Mouse (Mus musculus) adrenal gland, adult 2 months (tissue): ENCODE results near the gene Uimc1. TPM values are rescaled to one million over a fixed set of nuclear protein-coding genes. Genes with fewer than 3 reads are reported as not detected.

Source experiments
- DNase-seq: peaks from one replicate; pipeline ENCODE4 v3.0.0; 2021
- polyA plus RNA-seq: library from polyadenylated mRNA; depleted of rRNA; stranded (reverse); fragments of >200 nt; gene quantifications from 2 replicates; pipeline ENCODE4 v1.2.3, GENCODE M21; 2012
- total RNA-seq, 2 experiments: library from RNA; stranded (reverse); gene quantifications; 2 replicates each; pipeline ENCODE4 v1.2.3; 2021

Uimc1 gene
- total and polyA plus RNA-seq, 3 experiments: 0.84 to 27.0 (median 24.3) TPM

DNA sequence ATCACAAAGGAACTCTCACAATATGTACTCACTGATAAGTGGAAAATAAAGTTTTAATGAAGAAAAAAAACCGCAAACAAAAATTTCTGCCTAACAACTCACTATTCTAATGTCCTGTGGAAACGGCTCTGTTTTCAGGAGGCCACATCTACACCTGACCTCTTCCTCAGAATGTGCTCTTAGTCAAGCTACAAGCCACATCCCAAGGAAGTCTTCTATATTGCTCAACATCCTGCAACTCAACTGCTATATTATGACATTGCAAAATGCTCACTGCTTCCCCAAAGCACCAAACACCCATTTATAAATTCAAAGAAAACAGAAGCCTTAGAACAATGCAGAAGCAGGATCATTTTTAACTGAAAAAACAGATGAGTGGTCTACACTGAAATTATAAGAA, 60.1 kb downstream of the Uimc1 start:
- DNase-seq: no peak

DNA sequence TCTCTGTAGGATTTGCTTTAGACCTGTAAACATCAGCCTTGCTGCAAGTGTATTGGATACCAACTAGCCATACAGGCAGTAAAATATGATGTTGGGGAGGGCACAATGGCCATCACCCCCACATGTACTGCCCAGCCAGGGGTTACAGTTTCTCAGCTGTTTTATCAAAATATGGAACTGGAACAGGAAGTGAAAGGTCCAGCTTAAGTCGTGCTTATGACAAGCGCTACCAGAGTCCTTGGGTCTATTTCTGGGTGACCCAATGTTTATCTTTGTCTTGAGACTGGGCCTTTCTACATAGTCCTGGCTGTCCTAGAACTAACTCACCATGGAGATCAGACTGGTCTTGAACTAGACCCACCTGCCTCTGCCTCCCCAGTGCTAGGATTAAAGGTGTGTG, 75.9 kb downstream of the Uimc1 start:
- DNase-seq: no peak

DNA sequence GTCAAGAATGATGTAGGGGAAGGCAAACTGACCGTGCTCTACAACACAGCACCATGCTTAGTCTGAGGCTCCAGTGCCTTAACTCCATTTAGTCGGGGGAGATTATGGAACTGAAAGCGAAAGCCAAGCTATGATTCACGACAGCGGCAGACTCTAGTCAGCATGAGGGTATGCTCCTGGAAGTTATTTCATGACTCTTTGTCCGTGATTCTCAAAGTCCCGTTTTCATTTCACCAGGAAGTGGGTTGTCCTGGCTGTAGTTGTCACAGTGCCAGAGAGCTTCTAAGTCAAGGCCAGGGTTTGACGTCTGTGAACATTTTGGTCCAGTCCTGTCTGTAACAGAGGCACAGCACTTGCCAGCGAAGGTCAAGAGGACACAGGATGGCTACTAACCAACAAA, 77.4 kb downstream of the Uimc1 start:
- peak; percentile 70 for DNase-seq

DNA sequence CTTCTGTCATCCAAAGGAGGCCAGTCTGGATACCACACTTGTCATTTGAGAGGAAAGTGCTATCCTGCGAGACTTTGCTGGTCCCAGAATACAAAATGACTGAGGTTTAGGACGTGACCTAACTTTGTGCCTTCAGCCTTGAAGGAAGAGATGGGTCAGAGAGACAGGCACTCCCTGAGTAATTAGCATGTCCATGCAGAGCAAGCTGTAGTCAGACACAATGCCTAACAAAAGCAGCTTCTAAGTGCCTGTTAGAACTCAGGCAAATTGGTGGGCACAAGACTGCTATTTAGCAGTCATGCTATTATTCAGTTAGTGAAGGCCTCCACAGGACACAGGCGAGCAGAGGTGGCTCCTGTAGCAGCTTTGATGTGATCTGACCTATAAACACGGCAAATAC, 77.8 kb downstream of the Uimc1 start:
- DNase-seq: peak; percentile 15

DNA sequence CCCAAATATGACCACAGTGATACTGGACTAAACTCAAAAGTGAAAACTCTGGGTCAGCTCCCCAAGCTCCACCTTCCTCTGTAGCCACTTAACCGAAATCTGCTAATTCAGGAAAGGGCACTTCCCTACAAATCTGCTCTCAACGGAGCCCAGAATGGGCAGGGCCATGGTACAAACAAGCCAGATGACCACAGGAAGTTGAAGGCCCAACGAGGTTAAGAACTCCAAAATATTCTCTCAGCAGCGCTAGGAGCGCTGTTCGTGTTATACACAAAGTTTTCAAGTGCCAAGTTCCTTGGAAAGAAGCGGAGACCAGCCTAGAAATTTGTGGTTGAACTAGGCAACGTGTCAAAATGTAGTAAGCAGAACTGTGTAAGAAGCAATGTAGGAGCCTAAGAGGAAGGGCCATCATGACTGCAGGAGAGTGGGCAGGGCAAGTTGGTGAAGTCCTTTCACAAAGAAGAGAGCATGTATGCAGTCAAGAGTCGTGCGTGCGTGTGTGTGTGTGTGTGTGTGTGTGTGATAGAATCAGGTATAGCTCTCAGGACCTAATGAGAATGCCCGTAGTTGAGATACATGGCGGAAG, 78.8 kb downstream of the Uimc1 start, which contains the start of gene Hk3:
Gene Hk3, minus strand, starts transcription at position 192 of the 586 bp plus-strand sequence.
- DNase-seq: no peak

DNA sequence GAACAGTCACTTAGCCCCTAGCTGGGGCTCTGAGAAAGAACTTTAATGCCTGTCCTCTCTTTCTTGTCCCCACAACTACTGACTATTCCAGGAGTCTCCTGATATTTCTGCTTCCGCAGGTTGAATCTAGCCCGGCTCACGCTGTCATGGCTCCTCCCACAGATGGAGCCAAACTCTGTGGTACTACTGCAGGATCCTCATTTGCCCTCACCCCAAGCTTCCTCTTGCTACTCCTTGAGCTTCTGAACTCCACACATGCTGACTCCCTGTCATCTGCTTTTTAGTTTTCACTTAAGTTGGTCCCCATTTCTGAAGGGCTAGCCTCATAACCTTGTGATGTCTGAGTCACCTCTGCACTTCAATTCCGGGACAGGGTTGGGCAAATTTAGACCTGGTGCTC, 80.0 kb downstream of the Uimc1 start:
- DNase-seq: no peak

DNA sequence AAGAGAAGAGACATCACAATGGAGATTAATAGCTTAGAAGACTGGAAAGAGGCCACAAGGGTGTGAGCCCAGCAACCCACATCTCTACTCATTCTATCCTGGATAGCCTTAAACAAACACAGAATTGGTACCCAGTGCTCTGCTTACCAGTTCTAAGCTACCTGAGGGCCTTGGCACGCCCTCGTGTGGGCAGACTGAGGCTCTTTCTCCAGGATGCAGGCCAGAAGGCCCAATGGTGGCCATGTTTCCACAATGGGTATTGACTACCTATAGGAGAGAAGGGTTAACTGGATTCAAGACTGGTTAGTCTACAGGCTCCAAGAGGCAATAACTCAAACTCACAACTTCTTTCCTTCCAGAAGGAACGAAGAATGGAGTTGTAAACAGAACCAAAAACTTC, 80.9 kb downstream of the Uimc1 start:
- no peak for DNase-seq

DNA sequence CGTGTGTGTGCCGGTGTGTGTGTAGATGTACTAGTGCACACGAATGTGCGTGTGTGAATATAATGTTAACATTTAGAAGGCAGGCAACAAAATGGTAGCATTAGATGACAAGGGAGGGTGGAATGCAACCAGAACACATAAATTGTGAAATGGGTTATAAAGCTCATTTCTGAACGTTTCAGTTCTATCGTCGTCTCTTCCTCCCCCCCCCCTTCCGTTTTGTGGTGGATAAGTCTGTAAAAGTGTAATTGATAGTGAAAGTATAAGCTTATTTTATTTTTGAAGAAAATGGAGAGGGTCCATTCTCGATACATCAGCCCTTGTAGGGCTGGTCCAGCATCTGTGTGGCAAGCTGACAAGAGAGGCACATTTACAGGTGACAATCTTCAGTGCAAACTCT, 81.4 kb downstream of the Uimc1 start:
- no peak for DNase-seq

DNA sequence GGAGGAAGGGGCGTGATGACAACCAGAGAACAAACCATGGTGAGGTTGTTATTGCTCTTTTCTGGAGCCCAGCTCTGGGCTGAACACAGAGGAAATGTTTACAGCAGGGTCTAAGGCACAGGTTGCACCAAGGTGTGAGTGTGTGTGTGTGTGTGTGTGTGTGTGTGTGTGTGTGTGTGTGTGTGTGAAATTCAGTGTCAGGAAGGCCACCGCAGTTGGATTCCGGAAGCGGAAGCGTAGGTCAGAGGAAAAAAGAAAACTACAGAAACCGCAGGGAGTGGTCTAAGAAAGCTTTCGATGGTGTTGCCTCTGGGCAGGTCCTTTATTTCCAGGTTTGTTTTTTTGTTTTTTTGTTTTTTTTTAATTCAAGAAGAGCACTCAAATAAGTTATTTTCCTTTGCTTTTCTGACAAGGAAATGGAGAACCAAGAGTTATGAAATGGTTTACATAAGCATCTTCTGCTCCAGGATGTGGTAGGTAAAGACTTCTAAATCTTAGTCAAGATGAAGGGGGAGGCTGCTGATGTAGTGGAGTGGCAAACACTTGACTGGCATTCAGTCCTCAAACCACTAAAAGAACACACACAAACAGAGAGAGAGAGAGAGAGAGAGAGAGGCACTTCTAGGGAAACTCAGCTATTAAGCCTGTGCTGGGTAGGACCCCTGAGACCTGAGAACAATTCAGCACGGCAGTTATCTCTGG, 82.1 kb downstream of the Uimc1 start:
- DNase-seq: no peak

DNA sequence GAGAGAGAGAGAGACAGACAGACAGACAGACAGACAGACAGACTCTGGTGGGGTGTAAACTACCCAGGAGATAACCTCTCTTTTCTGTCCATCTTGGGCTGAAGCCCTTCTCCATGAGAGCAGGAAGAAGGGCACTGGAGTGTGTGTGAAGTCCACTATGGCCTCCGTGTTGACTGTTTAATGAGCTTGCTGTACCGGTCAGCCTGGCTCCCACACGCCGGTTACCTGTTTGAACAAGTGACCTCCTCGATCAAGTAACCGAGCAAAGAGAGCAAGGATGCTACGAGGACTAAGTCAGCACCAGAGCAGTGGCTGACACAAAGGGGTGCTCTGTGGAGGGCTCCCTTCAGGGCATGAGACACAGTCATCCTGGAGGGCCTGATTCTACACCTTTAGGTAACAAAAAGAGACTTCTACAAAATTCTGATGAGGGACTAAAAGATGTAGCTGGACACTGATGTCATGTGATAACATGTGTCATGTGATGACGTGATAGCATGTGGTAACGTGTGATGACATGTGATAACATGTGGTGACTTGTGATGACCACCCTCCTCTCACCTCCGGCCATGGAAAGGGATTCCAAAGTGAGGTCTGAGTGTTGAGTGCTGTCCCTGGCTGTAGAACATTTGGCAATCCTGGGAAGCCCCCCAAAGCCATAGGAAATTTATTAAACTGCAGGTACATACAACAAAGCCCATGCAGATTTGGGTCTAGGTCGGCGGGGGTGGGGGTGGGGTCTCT, 82.8 kb downstream of the Uimc1 start:
- no peak for DNase-seq

DNA sequence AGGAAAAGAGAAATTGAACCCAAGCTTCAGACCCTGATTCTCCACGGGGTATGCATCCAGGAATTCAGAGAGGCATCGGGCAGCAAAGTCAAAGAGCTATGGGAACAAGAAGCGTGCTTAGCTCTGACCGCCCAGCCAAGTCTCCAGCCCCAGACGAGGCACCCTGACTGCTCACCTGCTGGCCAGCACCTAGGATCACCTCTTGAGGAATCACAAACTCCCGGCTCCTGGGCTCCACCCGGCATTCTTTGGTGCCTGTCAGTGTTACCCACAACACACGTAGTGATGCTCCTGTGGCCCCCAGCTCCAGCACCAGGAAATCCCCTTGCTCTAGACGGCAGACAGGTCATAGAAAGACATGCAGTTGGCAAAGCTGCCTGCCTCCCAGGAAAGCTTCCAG, 85.6 kb downstream of the Uimc1 start:
- no peak for DNase-seq

DNA sequence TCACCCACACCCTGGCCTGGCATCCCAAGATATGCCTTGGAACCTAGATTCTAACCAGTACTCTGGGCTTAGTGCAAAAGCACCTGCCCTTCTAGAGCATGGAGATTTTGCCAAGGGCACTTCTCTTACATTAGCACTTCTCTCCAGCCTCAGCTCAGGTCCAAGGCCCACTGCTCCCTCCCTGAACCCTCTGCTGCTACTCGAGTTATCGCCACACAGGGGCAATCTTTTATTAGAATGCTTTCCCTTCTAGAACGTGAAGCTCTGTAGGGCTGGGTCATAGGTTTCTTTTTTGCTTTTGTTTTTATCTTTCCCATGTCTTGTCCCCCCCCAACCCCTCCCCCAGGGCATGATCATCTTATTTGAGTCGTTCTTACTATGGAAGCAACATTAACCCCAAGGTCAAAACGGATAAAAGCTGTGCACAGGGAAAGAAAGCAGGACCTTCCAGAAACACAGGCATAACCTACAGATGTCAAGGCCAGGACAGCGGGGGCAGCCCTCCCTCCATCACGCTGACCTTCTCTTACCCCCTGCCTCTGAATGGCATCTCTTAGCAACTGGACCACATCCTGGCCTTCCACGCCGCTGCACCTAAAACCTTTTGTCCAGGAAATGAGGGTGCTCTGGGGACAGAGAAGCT, 86.3 kb downstream of the Uimc1 start:
- no peak for DNase-seq

DNA sequence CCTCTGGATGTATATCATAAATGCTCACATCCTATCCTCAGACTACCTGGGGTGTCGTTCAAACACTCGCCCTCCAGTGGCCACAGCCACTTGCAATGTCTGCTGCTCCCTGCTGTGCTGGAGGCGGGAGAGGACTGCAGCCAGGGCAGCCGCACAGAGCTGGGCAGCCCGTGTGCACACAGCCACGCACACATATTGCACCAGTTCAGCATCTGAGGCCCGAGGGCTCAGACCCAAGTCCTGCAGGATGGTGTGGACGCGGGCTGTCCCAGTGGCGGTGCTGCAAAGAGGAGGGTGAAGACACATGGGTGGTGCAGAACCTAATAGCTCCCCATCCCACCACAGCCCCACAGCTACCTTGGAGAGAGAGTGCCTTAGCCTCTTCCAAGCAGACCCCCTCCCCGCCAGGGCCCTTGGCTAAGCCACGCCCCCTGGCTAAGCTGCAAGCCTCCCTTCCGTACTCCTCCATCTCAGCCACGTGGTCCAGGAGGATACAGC, 88.1 kb downstream of the Uimc1 start:
- DNase-seq: no peak

DNA sequence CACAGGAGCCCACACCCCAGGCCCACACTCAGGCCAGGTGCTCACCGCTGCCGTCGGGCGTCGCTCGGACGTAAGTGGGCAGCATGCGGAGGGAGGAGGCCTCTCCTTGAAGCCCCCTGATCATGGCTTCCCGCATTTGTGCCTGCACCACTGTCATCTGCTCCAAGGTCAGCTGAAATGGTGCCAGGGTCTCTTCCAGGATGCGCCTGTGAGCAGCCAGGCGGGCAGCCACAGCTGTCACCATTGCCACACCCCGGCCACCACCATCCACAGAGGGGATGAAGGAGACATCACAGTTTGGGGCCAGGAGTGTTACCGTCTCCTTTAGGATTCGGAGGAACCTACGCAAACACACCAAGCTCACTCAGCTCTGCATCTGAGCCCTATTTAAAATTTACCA, 89.0 kb downstream of the Uimc1 start:
- DNase-seq: no peak

DNA sequence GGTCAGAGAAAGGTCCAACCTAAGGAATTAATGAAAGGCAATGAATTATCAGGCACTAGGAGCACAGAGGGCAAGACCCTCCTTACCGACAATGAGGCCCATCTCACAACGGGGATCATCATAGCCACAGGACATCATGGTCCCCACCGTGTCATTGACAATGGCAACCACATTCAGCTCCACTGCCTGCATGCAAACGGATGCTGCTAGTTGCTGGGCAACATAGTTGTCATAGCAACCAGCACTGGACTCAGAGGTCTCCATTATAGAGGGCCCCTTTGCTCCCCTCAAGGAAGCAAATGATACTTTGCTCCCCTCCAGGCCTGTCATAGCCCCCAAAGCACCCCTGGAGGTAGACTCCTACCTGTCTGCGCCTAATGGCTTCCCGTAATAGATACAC, 91.5 kb downstream of the Uimc1 start:
- no peak for DNase-seq

DNA sequence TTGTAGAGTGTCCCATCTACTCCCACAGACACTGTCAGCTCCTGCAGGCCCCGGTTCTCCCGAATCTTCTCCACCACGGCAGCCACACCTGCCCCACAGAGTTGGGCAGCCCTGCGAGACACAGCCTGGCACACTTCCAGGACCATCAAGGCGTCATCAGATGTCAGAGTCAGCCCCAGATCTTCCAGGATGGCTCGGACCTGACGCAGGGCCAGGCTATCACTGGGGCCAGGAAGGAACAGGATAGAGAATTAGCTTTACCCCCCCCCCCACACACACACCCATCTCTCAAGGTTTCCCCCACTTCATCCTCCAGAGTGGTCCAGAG, 93.7 kb downstream of the Uimc1 start:
- DNase-seq: no peak

DNA sequence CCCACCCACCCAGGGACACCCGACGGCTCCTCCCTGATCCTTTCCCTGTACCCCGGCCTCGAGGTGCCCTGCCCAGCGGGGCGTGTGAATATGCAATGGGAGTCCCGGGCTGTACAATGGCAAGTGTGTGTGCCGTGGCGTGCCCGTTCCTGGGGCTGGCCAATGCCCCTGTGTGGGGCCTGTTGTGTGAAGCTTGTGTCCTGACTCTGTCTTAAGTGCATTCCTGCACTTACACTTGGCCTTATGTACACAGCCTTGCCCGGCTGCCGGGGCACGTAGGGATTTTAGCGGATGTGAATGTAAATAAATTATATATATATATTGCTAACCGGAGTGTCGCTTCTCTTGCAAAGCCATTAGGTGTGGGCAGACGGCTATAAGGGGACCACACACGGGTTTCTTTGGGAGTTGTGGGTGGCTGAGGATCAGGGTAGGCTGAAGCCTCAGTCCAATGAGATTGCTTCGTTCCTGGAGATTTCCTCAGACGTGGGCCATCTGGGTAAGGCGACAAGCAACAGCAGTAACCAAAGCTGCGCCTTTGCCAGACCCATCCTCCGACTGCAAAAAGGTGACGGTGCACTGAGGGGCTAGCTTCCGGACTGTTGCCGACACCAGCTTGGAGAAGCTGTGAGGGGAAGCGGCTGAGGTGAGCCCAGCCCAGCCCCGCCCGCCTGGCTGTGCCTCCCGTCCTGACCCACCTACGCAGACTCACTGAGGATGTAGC, 94.2 kb downstream of the Uimc1 start:
- no peak for DNase-seq

DNA sequence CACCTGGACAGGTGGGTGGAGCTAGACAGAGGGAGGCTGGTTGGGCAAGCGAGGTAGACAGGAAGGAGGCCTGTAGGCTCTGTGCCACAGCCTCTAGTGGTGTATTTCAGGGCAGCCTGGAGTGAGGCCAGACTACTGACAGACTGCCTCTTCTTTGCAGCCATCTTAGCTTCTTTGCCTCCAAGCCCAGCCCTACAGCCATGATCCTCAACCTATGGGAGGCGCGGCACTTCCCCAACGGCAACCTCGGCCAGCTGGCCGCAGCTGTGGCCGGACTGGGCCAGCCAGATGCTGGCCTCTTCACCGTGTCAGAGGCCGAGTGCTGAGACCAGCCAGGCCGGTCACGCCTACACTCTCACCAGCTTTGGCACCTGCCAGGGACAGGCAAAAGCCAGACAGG, 95.5 kb downstream of the Uimc1 start:
- DNase-seq: peak; percentile 22

DNA sequence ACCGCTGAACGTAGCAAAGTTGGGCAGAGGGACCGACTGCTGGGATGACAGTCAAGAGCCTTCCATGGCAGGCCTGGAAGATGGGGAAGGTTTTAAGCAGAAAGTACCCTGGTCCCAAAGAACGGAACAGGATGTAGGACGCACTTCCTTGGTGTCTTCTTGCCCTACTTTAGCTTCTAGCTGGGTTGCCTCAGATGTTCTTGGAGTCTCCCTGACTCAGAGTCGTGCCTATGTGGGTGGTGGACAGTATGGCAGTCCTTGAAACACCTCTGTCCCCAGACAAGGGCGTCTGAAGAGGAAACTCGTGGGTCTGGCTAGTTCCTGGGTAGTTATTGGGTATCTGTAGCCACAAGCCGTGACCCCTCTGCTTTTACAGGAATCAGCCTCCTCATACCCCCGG, 98.0 kb downstream of the Uimc1 start:
- DNase-seq: no peak

DNA sequence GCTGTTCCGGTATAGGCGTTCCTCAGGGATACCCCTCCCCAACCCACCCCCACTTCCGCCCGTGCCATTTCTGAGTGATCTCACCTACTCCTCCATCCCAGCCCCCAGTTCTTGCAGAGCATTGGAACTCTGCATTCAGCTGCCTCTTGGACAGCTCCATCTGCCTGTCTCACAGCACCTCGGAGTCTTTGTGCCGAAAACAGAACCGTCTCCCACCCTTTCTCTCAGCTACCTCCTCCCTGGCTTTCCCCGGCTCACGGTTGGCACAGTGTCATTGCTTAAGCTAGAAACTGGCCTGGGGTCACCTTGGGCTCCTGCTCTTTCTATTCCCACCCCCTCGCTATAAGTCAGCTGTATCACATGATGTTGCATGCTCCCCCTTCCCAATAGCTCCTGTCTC, 99.7 kb downstream of the Uimc1 start:
- no peak for DNase-seq

DNA sequence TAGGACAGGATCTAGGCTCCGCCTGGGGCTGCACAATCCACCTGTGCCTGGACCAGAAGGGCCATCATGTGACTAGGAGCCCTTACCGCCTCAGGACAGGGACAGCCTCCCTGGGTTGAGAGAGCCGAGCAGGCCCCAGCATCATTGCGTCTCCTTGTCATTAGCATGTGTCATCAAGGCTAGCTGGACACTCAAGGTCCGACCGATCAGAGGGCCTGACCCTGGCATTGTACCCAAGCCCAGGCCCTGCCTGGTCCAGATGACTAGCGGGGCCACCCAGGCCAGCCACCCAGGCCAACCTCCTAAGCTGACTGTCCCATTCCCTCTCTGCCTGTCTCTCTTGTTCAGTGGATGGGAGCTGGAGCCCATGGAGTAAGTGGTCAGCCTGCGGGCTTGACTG, 102.5 kb downstream of the Uimc1 start:
- peak; percentile 63 for DNase-seq

DNA sequence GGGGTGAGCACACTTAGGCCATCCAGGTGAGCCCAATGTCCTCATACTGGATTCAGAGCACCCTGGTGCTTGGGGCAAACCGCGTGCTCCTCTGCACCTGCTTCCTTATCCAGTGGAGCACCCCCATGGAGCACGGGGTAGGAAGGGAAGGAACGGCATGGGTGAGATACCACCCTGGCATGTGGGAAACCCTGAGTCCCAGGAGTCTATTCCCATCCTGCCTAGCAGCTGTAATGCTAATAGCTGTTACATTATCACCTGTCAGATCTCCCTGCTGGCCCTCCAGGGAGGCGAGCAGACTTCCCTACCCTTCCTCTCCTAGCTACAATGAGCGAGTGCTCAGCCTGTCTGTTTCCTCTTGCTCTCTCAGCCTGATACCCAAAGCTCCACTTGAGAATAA, 104.9 kb downstream of the Uimc1 start:
- no peak for DNase-seq
